Mouse (Mus musculus) heart, postnatal 0 days (tissue): ENCODE results near the gene Hoxa13. TPM values are rescaled to one million over a fixed set of nuclear protein-coding genes. Genes with fewer than 3 reads are reported as not detected.
A peak's percentile ranks its signal among the peaks of the same experiment; 100 is the strongest.

Experiments
- ATAC-seq: fragments of 200-750 bp; cut with Nextera tagmentation; 2 replicates; pipeline ENCODE4 v1.8.0; 2017; ENCODE audit warnings: low read depth, moderate number of reproducible peaks, moderate library complexity; ENCODE audit not compliant: insufficient read depth
- DNase-seq: peaks from one replicate; pipeline ENCODE4 v3.0.0-alpha.2; 2016; ENCODE audit warnings: low spot score
- H3K27ac ChIP-seq: fragments of 300-500 bp; sonication (generic); 2 replicates; pipeline ENCODE4 v1.5.1; 2014; ENCODE audit warnings: low read depth, mild to moderate bottlenecking
- H3K27me3 ChIP-seq: fragments of 300-500 bp; sonication (generic); 2 replicates; pipeline ENCODE4 v1.6.1; 2014; ENCODE audit warnings: low read length, mixed read lengths; ENCODE audit not compliant: control insufficient read depth, insufficient read depth
- H3K36me3 ChIP-seq: fragments of 300-500 bp; sonication (generic); replicated peaks from 2 replicates; pipeline ENCODE4 v1.6.1; 2014; ENCODE audit warnings: low read length, mixed read lengths; ENCODE audit not compliant: control insufficient read depth, insufficient read depth
- H3K4me1 ChIP-seq: fragments of 300-500 bp; sonication (generic); 2 replicates; pipeline ENCODE4 v1.6.1; 2014; ENCODE audit warnings: antibody characterized with exemption; ENCODE audit not compliant: control insufficient read depth, insufficient read depth
- H3K4me2 ChIP-seq: fragments of 300-500 bp; sonication (generic); 2 replicates; pipeline ENCODE4 v1.6.1; 2014; ENCODE audit warnings: low read depth, mild to moderate bottlenecking, low read length, moderate library complexity
- H3K4me3 ChIP-seq: fragments of 300-500 bp; sonication (generic); 2 replicates; pipeline ENCODE4 v1.5.1; 2014; ENCODE audit warnings: low read depth, low read length
- H3K9ac ChIP-seq: fragments of 300-500 bp; sonication (generic); replicated peaks from 2 replicates; pipeline ENCODE4 v1.6.1; 2014; ENCODE audit warnings: low read depth, low read length, mixed read lengths
- H3K9me3 ChIP-seq: fragments of 300-500 bp; sonication (generic); replicated peaks from 2 replicates; pipeline ENCODE4 v1.6.1; 2016; ENCODE audit warnings: low read length; ENCODE audit not compliant: control insufficient read depth
- CTCF ChIP-seq: IDR thresholded peaks from 2 replicates; pipeline ENCODE4 v1.5.1; 2016; ENCODE audit warnings: antibody characterized with exemption, control low read depth, low read depth
- EP300 ChIP-seq: IDR thresholded peaks from 2 replicates; pipeline ENCODE4 v1.6.1; 2016; ENCODE audit warnings: antibody characterized with exemption, low read depth
- WGBS: fragments of 180-500 bp; shearing (Covaris S2); extraction: QIAGEN DNeasy Blood & Tissue Kit; methylation state at CpG from one replicate; pipeline ENCODE4 v1.1.7; 2014; 5-methylcytosine and 5-hydroxymethylcytosine counted together
- polyA plus RNA-seq: library from polyadenylated mRNA; unstranded; fragments of >200 nt; fragmentation: Nextera tagmentation; extraction: Ambion mirVana; gene quantifications from 2 replicates; pipeline ENCODE4 v1.2.1, GENCODE M21; 2015
- total RNA-seq: library from RNA; depleted of rRNA; stranded (reverse); fragments of >200 nt; gene quantifications from 2 replicates; pipeline ENCODE4 v1.2.3, GENCODE M21; 2014; ENCODE audit warnings: low replicate concordance

The Hoxa13 gene
- total and polyA plus RNA-seq, 2 experiments from 2014 or later: not detected

DNA sequence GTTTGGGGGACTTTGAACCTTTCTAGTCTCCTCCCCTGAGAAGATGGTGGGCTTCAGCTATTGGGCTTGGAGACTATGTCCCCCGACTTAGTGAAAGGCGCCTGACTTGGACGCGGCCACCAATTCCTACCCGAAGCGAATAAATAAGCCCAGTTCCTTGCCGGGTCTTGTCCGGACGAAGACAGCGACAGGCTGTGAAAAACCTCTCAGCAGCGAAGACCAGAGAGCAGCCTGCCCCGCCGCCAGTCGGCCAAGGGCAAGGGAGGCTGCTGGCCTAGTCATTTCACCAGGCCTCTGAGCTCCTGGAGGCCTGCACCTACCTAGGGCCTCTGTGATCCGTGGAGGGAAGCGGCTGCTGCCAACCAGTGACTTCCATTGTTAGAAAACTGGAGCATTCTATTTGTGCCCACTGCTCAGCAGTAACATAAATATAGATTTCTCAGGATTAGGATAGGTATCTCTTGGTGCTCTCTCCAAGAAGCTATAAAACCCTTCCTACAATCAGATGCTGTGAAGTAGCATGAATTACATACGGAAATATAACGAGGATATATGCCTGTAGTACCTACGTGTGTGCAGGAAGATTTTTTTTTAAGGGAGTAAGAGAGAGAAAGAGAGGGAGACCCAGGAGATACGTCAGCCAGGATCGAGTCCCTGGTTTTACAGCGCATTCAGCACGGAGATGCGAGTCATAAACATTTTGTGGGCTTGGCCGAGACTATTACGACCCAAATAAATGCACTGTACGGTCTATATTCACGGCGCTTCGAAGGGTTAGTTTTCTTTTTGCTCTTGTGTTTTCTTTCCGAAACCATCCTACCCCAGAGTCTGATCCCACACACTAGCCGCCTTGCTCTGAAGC lies 40.4 kb downstream of the Hoxa13 start:
- Histone ChIP-seq H3K4me2 (no peak overlapping the region), H3K9ac (no peak overlapping the region), H3K4me3 (no peak overlapping the region), H3K9me3 (no peaks in the 10 kb centered on the region), H3K4me1 (no peaks in the 10 kb centered on the region), H3K27ac (no peak overlapping the region), H3K27me3 (peaks cover 100% of the 10 kb centered on the region), H3K36me3 (no peaks in the 10 kb centered on the region)
- TF ChIP-seq EP300 (no peak), CTCF (no peak)
- 28% methylated on average over 32 of the region's 32 CpGs for WGBS
- ATAC-seq (no peak), DNase-seq (no peak)

GRCm38 (mm10) chr6:52219234-52219942 lies 41.3 kb downstream of the Hoxa13 start:
- H3K27ac ChIP-seq: no peak overlapping the region
- H3K9me3 ChIP-seq: no peaks in the 10 kb centered on the region
- peaks cover 100% of the 10 kb centered on the region for H3K27me3 ChIP-seq
- WGBS: 43% methylated on average over 9 of the region's 9 CpGs
- DNase-seq (no peak), ATAC-seq (no peak)
- H3K4me3 ChIP-seq: no peak overlapping the region
- H3K9ac ChIP-seq: no peak overlapping the region
- H3K4me1 ChIP-seq: no peaks in the 10 kb centered on the region
- H3K4me2 ChIP-seq: no peak overlapping the region
- no peak for TF ChIP-seq CTCF
- no peak for TF ChIP-seq EP300
- H3K36me3 ChIP-seq: no peaks in the 10 kb centered on the region

GRCm38 (mm10) chr6:52218643-52219215 lies 42.0 kb downstream of the Hoxa13 start:
- 14% methylated on average over 14 of the region's 14 CpGs for WGBS
- ATAC-seq (no peak), DNase-seq (no peak)
- no peaks in the 10 kb centered on the region for H3K9me3 ChIP-seq
- no peaks in the 10 kb centered on the region for H3K4me1 ChIP-seq
- H3K27ac ChIP-seq: no peak overlapping the region
- H3K9ac ChIP-seq: no peak overlapping the region
- no peak overlapping the region for H3K4me3 ChIP-seq
- no peak for TF ChIP-seq CTCF
- no peak for TF ChIP-seq EP300
- H3K27me3 ChIP-seq: peaks cover 100% of the 10 kb centered on the region
- H3K36me3 ChIP-seq: no peaks in the 10 kb centered on the region
- H3K4me2 ChIP-seq: no peak overlapping the region

- Histone ChIP-seq H3K9ac (no peak overlapping the region), H3K9me3 (no peaks in the 10 kb centered on the region), H3K4me3 (peak overlapping the region; percentile 33), H3K4me2 (peak overlapping the region; percentile 45; the same call in 1 of the 2 replicates), H3K27me3 (peaks cover 100% of the 10 kb centered on the region), H3K36me3 (no peaks in the 10 kb centered on the region), H3K4me1 (no peaks in the 10 kb centered on the region), H3K27ac (no peak overlapping the region)
- TF ChIP-seq EP300 (no peak), CTCF (no peak)
- WGBS: 10% methylated on average over 23 of the region's 23 CpGs
- DNase-seq (no peak), ATAC-seq (no peak)
Measured at GRCm38 (mm10) chr6:52217895-52218642, 42.6 kb downstream of the Hoxa13 start.

- peaks cover 100% of the 10 kb centered on the region for H3K27me3 ChIP-seq
- no peak overlapping the region for H3K27ac ChIP-seq
- no peak overlapping the region for H3K9ac ChIP-seq
- H3K4me3 ChIP-seq: peak overlapping the region; percentile 33
- DNase-seq: no peak
- ATAC-seq: no peak
- no peak for TF ChIP-seq CTCF
- TF ChIP-seq EP300: no peak
- WGBS: 1% methylated on average over 25 of the region's 25 CpGs
- H3K9me3 ChIP-seq: no peaks in the 10 kb centered on the region
- no peaks in the 10 kb centered on the region for H3K4me1 ChIP-seq
- peak overlapping the region; percentile 45 for H3K4me2 ChIP-seq
- H3K36me3 ChIP-seq: no peaks in the 10 kb centered on the region
Measured at GRCm38 (mm10) chr6:52217459-52217768, 43.3 kb downstream of the Hoxa13 start.
